Mouse (Mus musculus) midbrain, embryonic 15.5 days (tissue): ENCODE data around the gene Frmd4a. TPM values are rescaled to one million over a fixed set of nuclear protein-coding genes. Genes with fewer than 3 reads are reported as not detected.

Source experiments
- ATAC-seq: fragments of 200-750 bp; cut with Nextera tagmentation; replicated peaks from 2 replicates; pipeline ENCODE4 v1.8.0; 2017; ENCODE audit warnings: moderate TSS enrichment
- H3K27ac ChIP-seq: fragments of 300-500 bp; sonication (generic); 2 replicates; pipeline ENCODE4 v1.5.1; 2015; ENCODE audit warnings: mild to moderate bottlenecking, inconsistent platforms
- H3K27me3 ChIP-seq: fragments of 300-500 bp; sonication (generic); replicated peaks from 2 replicates; pipeline ENCODE4 v1.6.1; 2015; ENCODE audit warnings: inconsistent platforms
- H3K36me3 ChIP-seq: fragments of 300-500 bp; sonication (generic); replicated peaks from 2 replicates; pipeline ENCODE4 v1.6.1; 2015; ENCODE audit warnings: inconsistent platforms
- H3K4me1 ChIP-seq: fragments of 300-500 bp; sonication (generic); 2 replicates; pipeline ENCODE4 v1.6.1; 2015; ENCODE audit warnings: inconsistent platforms
- H3K4me2 ChIP-seq: fragments of 300-500 bp; sonication (generic); 2 replicates; pipeline ENCODE4 v1.6.1; 2015; ENCODE audit warnings: inconsistent platforms, mild to moderate bottlenecking, moderate library complexity
- H3K4me3 ChIP-seq: fragments of 300-500 bp; sonication (generic); 2 replicates; pipeline ENCODE4 v1.5.1; 2015; ENCODE audit warnings: mild to moderate bottlenecking, inconsistent platforms
- H3K9ac ChIP-seq: fragments of 300-500 bp; sonication (generic); 2 replicates; pipeline ENCODE4 v1.6.1; 2015; ENCODE audit warnings: mild to moderate bottlenecking, inconsistent platforms
- H3K9me3 ChIP-seq: fragments of 300-500 bp; sonication (generic); 2 replicates; pipeline ENCODE4 v1.6.1; 2016; ENCODE audit warnings: inconsistent platforms
- WGBS: fragments of 180-500 bp; shearing (Covaris S2); methylation state at CpG from one replicate; pipeline ENCODE4 v1.1.7; 2015; ENCODE audit warnings: mixed read lengths; 5-methylcytosine and 5-hydroxymethylcytosine counted together
- polyA plus RNA-seq: library from polyadenylated mRNA; unstranded; fragments of >200 nt; fragmentation: Nextera tagmentation; extraction: Ambion mirVana; gene quantifications from 2 replicates; pipeline ENCODE4 v1.2.1, GENCODE M21; 2015

Gene Frmd4a
- 62.7 and 65.7 TPM in 2 replicates for polyA plus RNA-seq

- Histone ChIP-seq H3K4me1 (peaks cover 31% of the 10 kb centered on the region), H3K27ac (peak within 1 kb of the TSS; percentile 49), H3K27me3 (no peaks in the 10 kb centered on the region), H3K4me2 (peak within 1 kb of the TSS; percentile 50), H3K36me3 (no peaks in the 10 kb centered on the region), H3K9ac (peak within 1 kb of the TSS; percentile 15; the same call in 1 of the 2 replicates), H3K9me3 (no peaks in the 10 kb centered on the region), H3K4me3 (peak within 1 kb of the TSS; percentile 36)
- WGBS = 27% methylated on average over 8 of the region's 8 CpGs
- peak; percentile 71 for ATAC-seq
These were observed at the start of gene Frmd4a for GRCm38 (mm10) chr2:4017528-4018288. TSS of gene Frmd4a (plus strand) at chr2:4017717.

DNA sequence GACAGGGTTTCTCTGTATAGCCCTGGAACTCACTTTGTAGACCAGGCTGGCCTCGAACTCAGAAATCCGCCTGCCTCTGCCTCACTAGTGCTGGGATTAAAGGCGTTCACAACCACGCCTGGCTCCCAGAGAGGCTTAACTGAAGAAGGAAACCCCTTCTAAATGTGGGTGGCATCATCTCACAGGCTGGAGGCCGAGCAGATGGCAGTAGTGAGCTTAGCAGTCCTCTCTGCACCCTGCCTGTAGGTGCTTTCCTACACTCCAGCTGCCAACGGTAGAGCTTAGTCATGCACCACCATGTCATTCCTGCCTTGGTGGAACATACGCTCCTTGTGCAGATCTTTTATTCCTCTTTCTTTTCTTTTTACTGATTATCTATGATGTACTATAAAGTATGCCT, 28.6 kb upstream of the Frmd4a start:
- Histone ChIP-seq H3K9me3 (no peaks in the 10 kb centered on the region), H3K4me1 (no peaks in the 10 kb centered on the region), H3K36me3 (no peaks in the 10 kb centered on the region), H3K4me3 (no peak overlapping the region), H3K27me3 (no peaks in the 10 kb centered on the region), H3K9ac (no peak overlapping the region), H3K4me2 (no peak overlapping the region), H3K27ac (no peak overlapping the region)
- 92% methylated on average over 7 of the region's 7 CpGs for WGBS
- ATAC-seq = no peak

- no peaks in the 10 kb centered on the region for H3K9me3 ChIP-seq
- H3K9ac ChIP-seq = no peak overlapping the region
- no peaks in the 10 kb centered on the region for H3K4me1 ChIP-seq
- H3K4me2 ChIP-seq = no peak overlapping the region
- ATAC-seq = no peak
- H3K4me3 ChIP-seq = no peak overlapping the region
- H3K27me3 ChIP-seq = no peaks in the 10 kb centered on the region
- no peaks in the 10 kb centered on the region for H3K36me3 ChIP-seq
- no peak overlapping the region for H3K27ac ChIP-seq
- WGBS = 79% methylated on average over 1 of the region's 1 CpGs
These were observed 27.1 kb upstream of the Frmd4a start for GRCm38 (mm10) chr2:3990431-3990830.

- Histone ChIP-seq H3K9ac (peak overlapping the region; percentile 15; the same call in 1 of the 2 replicates), H3K9me3 (no peaks in the 10 kb centered on the region), H3K4me1 (peaks cover 31% of the 10 kb centered on the region), H3K27me3 (no peaks in the 10 kb centered on the region), H3K27ac (peak overlapping the region; percentile 49), H3K4me2 (peak overlapping the region; percentile 50), H3K4me3 (peak overlapping the region; percentile 36), H3K36me3 (no peaks in the 10 kb centered on the region)
- peak; percentile 91 for ATAC-seq
- WGBS = 13% methylated on average over 11 of the region's 11 CpGs
These were observed 937 bp downstream of the Frmd4a start for GRCm38 (mm10) chr2:4018431-4018876.

DNA sequence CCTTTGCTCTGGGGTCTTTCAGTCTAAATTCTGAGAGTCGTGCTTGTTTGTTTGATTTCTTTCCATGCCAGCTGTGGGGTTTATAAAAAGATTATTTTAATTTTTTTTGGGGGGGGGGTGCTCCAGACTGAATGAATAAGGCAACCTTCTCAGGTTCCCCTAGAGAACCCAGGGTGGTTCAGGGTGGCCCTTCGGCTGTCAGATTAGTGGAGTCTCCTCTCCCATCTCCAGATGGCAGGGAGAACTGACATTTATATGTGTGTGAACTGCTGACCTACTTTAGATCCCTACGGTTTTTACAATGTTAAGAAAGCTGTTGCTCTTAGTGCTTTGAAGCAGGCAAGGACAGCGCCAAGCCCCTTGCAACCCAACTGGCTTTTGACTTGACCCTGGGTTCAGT, 1.4 kb downstream of the Frmd4a start:
- Histone ChIP-seq H3K9me3 (no peaks in the 10 kb centered on the region), H3K27ac (peak overlapping the region; percentile 49; the same call in 1 of the 2 replicates), H3K9ac (no peak overlapping the region), H3K4me1 (peaks cover 31% of the 10 kb centered on the region), H3K36me3 (no peaks in the 10 kb centered on the region), H3K27me3 (no peaks in the 10 kb centered on the region), H3K4me3 (peak overlapping the region; percentile 36), H3K4me2 (peak overlapping the region; percentile 50)
- peak; percentile 50; the same call in 1 of the 2 replicates for ATAC-seq
- 32% methylated on average over 4 of the region's 4 CpGs for WGBS

DNA sequence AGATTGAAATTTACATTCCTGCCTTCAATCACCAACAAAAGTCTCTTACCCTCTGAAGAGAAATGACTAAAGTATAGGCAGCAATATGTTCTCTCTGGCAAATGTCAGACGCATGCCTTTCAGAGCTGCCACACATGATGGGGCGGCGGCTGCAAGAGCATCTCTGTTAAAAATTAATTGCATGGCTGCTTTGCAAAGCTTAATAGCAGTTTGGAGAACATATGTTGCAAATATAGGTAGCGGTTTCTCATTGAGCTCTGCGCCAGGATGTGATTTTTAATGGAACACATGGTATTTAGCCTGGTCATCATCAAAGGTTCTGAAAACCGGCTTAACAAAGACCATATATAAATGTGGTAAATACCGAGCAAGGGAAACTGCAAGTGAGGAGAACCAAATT, 7.4 kb downstream of the Frmd4a start:
- Histone ChIP-seq H3K36me3 (no peaks in the 10 kb centered on the region), H3K4me3 (no peak overlapping the region), H3K9ac (no peak overlapping the region), H3K4me2 (no peak overlapping the region), H3K27me3 (no peaks in the 10 kb centered on the region), H3K4me1 (no peaks in the 10 kb centered on the region), H3K9me3 (no peaks in the 10 kb centered on the region), H3K27ac (no peak overlapping the region)
- no peak for ATAC-seq
- WGBS = 79% methylated on average over 7 of the region's 7 CpGs

GRCm38 (mm10) chr2:4029031-4029747, 11.7 kb downstream of the Frmd4a start:
- no peak overlapping the region for H3K4me3 ChIP-seq
- WGBS = 85% methylated on average over 4 of the region's 4 CpGs
- H3K9me3 ChIP-seq = peaks cover 3% of the 10 kb centered on the region; the same call in 1 of the 2 replicates
- no peaks in the 10 kb centered on the region for H3K36me3 ChIP-seq
- ATAC-seq = no peak
- H3K27ac ChIP-seq = no peak overlapping the region
- no peaks in the 10 kb centered on the region for H3K4me1 ChIP-seq
- H3K4me2 ChIP-seq = no peak overlapping the region
- no peak overlapping the region for H3K9ac ChIP-seq
- no peaks in the 10 kb centered on the region for H3K27me3 ChIP-seq

GRCm38 (mm10) chr2:4036153-4036589, 18.7 kb downstream of the Frmd4a start:
- 74% methylated on average over 4 of the region's 4 CpGs for WGBS
- H3K9me3 ChIP-seq = no peaks in the 10 kb centered on the region
- ATAC-seq = no peak
- H3K4me1 ChIP-seq = no peaks in the 10 kb centered on the region
- H3K27ac ChIP-seq = peak overlapping the region; percentile 32; the same call in 1 of the 2 replicates
- H3K9ac ChIP-seq = no peak overlapping the region
- H3K4me2 ChIP-seq = no peak overlapping the region
- H3K4me3 ChIP-seq = no peak overlapping the region
- no peaks in the 10 kb centered on the region for H3K36me3 ChIP-seq
- H3K27me3 ChIP-seq = no peaks in the 10 kb centered on the region

- H3K4me2 ChIP-seq = no peak overlapping the region
- peak overlapping the region; percentile 5; the same call in 1 of the 2 replicates for H3K27ac ChIP-seq
- H3K4me1 ChIP-seq = peaks cover 3% of the 10 kb centered on the region
- no peaks in the 10 kb centered on the region for H3K36me3 ChIP-seq
- no peaks in the 10 kb centered on the region for H3K9me3 ChIP-seq
- ATAC-seq = no peak
- H3K27me3 ChIP-seq = no peaks in the 10 kb centered on the region
- whole genome bisulfite sequencing = 84% methylated on average over 8 of the region's 8 CpGs
- H3K4me3 ChIP-seq = no peak overlapping the region
- H3K9ac ChIP-seq = no peak overlapping the region
These were observed 19.2 kb downstream of the Frmd4a start for GRCm38 (mm10) chr2:4036651-4037117.

- H3K4me3 ChIP-seq = no peak overlapping the region
- no peak overlapping the region for H3K27ac ChIP-seq
- H3K9ac ChIP-seq = no peak overlapping the region
- H3K4me2 ChIP-seq = no peak overlapping the region
- H3K4me1 ChIP-seq = peaks cover 13% of the 10 kb centered on the region
- no peaks in the 10 kb centered on the region for H3K36me3 ChIP-seq
- no peaks in the 10 kb centered on the region for H3K27me3 ChIP-seq
- WGBS = 6% methylated on average over 3 of the region's 3 CpGs
- no peaks in the 10 kb centered on the region for H3K9me3 ChIP-seq
- peak; percentile 93 for ATAC-seq
These were observed 24.5 kb downstream of the Frmd4a start for GRCm38 (mm10) chr2:4042009-4042408.

GRCm38 (mm10) chr2:4055481-4055880, 38.0 kb downstream of the Frmd4a start:
- H3K27me3 ChIP-seq = no peaks in the 10 kb centered on the region
- no peaks in the 10 kb centered on the region for H3K4me1 ChIP-seq
- H3K9ac ChIP-seq = no peak overlapping the region
- H3K9me3 ChIP-seq = no peaks in the 10 kb centered on the region
- H3K4me2 ChIP-seq = no peak overlapping the region
- WGBS = 71% methylated on average over 2 of the region's 2 CpGs
- H3K4me3 ChIP-seq = no peak overlapping the region
- no peak for ATAC-seq
- H3K36me3 ChIP-seq = no peaks in the 10 kb centered on the region
- H3K27ac ChIP-seq = no peak overlapping the region

- Histone ChIP-seq H3K9me3 (no peaks in the 10 kb centered on the region), H3K27me3 (no peaks in the 10 kb centered on the region), H3K4me2 (no peak overlapping the region), H3K27ac (no peak overlapping the region), H3K36me3 (no peaks in the 10 kb centered on the region), H3K4me1 (no peaks in the 10 kb centered on the region), H3K4me3 (no peak overlapping the region), H3K9ac (no peak overlapping the region)
- no peak for ATAC-seq
- WGBS = 51% methylated on average over 2 of the region's 2 CpGs
These were observed 43.2 kb downstream of the Frmd4a start for GRCm38 (mm10) chr2:4060675-4061074.
